Comparison of ENCODE assay signal across 14 mouse cellular contexts in genomic region chr14:120232076-120232496, GRCm38 (mm10). TPM values are rescaled to one million over a fixed set of nuclear protein-coding genes. Genes with fewer than 3 reads are reported as not detected.
DNase-seq lines count a peak whose midpoint lies in the region; ATAC-seq and TF ChIP-seq lines count a peak whose summit lies in the region.
"Had no signal": no experiment of that assay in that cellular context is flagged by ENCODE, and none has a peak within 500 bp of the region (broad histone marks: within the 10 kb centered on the region; RNA-seq: fewer than 3 reads in every experiment).

No protein-coding gene starts in this region.

- H3K27ac ChIP-seq in forebrain, postnatal 0 days (ENCODE audit: low read depth, low read length) = no peak overlapping the region
- no peak overlapping the region for H3K27ac ChIP-seq in forebrain, embryonic 12.5 days
- no peak overlapping the region for H3K27ac ChIP-seq in limb, embryonic 13.5 days
- H3K27ac ChIP-seq in limb, embryonic 10.5 days = no peak overlapping the region
- H3K27ac ChIP-seq in intestine, postnatal 0 days (ENCODE audit: low read depth, low read length) = no peak overlapping the region
- H3K27ac ChIP-seq: layer of hippocampus, adult 2 months; midbrain, embryonic 12.5 days; neural tube, embryonic 13.5 days had no signal

- WGBS in forebrain, postnatal 0 days = 42% methylated on average over 7 of the region's 7 CpGs
- 73% methylated on average over 7 of the region's 7 CpGs for WGBS in forebrain, embryonic 12.5 days
- 60% methylated on average over 7 of the region's 7 CpGs for WGBS in limb, embryonic 13.5 days
- WGBS in limb, embryonic 10.5 days = 83% methylated on average over 7 of the region's 7 CpGs
- WGBS in intestine, postnatal 0 days = 23% methylated on average over 7 of the region's 7 CpGs

- H3K4me2 ChIP-seq in forebrain, postnatal 0 days (ENCODE audit: low read depth) = no peak overlapping the region
- no peak overlapping the region for H3K4me2 ChIP-seq in forebrain, embryonic 12.5 days
- no peak overlapping the region for H3K4me2 ChIP-seq in limb, embryonic 13.5 days (replicated peaks)
- H3K4me2 ChIP-seq in intestine, postnatal 0 days (replicated peaks; ENCODE audit: low read depth) = no peak overlapping the region
- H3K4me2 ChIP-seq: midbrain, embryonic 12.5 days; neural tube, embryonic 13.5 days had no signal

- no peak overlapping the region for H3K9ac ChIP-seq in forebrain, postnatal 0 days
- H3K9ac ChIP-seq in forebrain, embryonic 12.5 days = no peak overlapping the region
- H3K9ac ChIP-seq in limb, embryonic 13.5 days = no peak overlapping the region
- H3K9ac ChIP-seq in intestine, postnatal 0 days (ENCODE audit: low read depth, low read length) = no peak overlapping the region
- H3K9ac ChIP-seq: midbrain, embryonic 12.5 days; neural tube, embryonic 13.5 days had no signal

- no peaks in the 10 kb centered on the region for H3K4me1 ChIP-seq in forebrain, postnatal 0 days (ENCODE audit: insufficient read depth)
- no peaks in the 10 kb centered on the region for H3K4me1 ChIP-seq in forebrain, embryonic 12.5 days
- H3K4me1 ChIP-seq in limb, embryonic 13.5 days = peaks cover 4% of the 10 kb centered on the region; the same call in 1 of the 2 replicates
- H3K4me1 ChIP-seq in limb, embryonic 10.5 days = no peaks in the 10 kb centered on the region
- no peaks in the 10 kb centered on the region; the same call in 1 of the 2 replicates for H3K4me1 ChIP-seq in intestine, postnatal 0 days (replicated peaks; ENCODE audit: control insufficient read depth, insufficient read depth, low read length)
- H3K4me1 ChIP-seq: midbrain, embryonic 12.5 days had no signal

- peaks cover 4% of the 10 kb centered on the region; the same call in 1 of the 2 replicates for H3K9me3 ChIP-seq in forebrain, postnatal 0 days (ENCODE audit: low read length)
- H3K9me3 ChIP-seq in forebrain, embryonic 12.5 days = 0 out of 2 replicates have a peak, but pooled peaks cover 3% of the 10 kb centered on the region
- no peaks in the 10 kb centered on the region for H3K9me3 ChIP-seq in limb, embryonic 13.5 days
- H3K9me3 ChIP-seq in limb, embryonic 10.5 days (replicated peaks) = no peaks in the 10 kb centered on the region
- H3K9me3 ChIP-seq in intestine, postnatal 0 days (ENCODE audit: control insufficient read depth) = no peaks in the 10 kb centered on the region
- H3K9me3 ChIP-seq: midbrain, embryonic 12.5 days; neural tube, embryonic 13.5 days had no signal

- no peaks in the 10 kb centered on the region for H3K27me3 ChIP-seq in forebrain, postnatal 0 days (ENCODE audit: insufficient read depth, low read length)
- no peaks in the 10 kb centered on the region for H3K27me3 ChIP-seq in forebrain, embryonic 12.5 days
- H3K27me3 ChIP-seq in limb, embryonic 13.5 days = no peaks in the 10 kb centered on the region
- H3K27me3 ChIP-seq in limb, embryonic 10.5 days (ENCODE audit: low read depth, poor library complexity, severe bottlenecking) = no peaks in the 10 kb centered on the region
- H3K27me3 ChIP-seq in intestine, postnatal 0 days (replicated peaks; ENCODE audit: control insufficient read depth, insufficient read depth, low read length) = no peaks in the 10 kb centered on the region
- H3K27me3 ChIP-seq: midbrain, embryonic 12.5 days; neural tube, embryonic 13.5 days had no signal

- H3K4me3 ChIP-seq in forebrain, postnatal 0 days (ENCODE audit: low read depth, low read length) = no peak overlapping the region
- H3K4me3 ChIP-seq in forebrain, embryonic 12.5 days (replicated peaks) = no peak overlapping the region
- no peak overlapping the region for H3K4me3 ChIP-seq in limb, embryonic 13.5 days
- no peak overlapping the region for H3K4me3 ChIP-seq in limb, embryonic 10.5 days
- H3K4me3 ChIP-seq in intestine, postnatal 0 days (ENCODE audit: low read depth, low read length) = no peak overlapping the region
- H3K4me3 ChIP-seq: layer of hippocampus, adult 2 months; midbrain, embryonic 12.5 days; neural tube, embryonic 13.5 days had no signal

- ATAC-seq in forebrain, postnatal 0 days = no peak
- no peak for ATAC-seq in forebrain, embryonic 12.5 days (ENCODE audit: low FRiP score)
- peak; percentile 48; the same call in 1 of the 2 replicates for ATAC-seq in limb, embryonic 13.5 days (ENCODE audit: low FRiP score, low read depth)
- ATAC-seq in intestine, postnatal 0 days = peak; percentile 54; the same call in 1 of the 2 replicates

- TF ChIP-seq CTCF in forebrain, postnatal 0 days (IDR thresholded peaks at IDR 0.05; ENCODE audit: low read depth) = no peak
- TF ChIP-seq CTCF in intestine, postnatal 0 days (IDR thresholded peaks at IDR 0.05; ENCODE audit: low read depth) = no peak

- peak; percentile 16 for DNase-seq in forebrain, postnatal 0 days
- DNase-seq in limb, embryonic 10.5 days (ENCODE audit: low spot score) = no peak
- DNase-seq in gastrocnemius, postnatal 25 days = peak; percentile 43
- DNase-seq in adrenal gland, postnatal 25 days = no peak
- no peak for DNase-seq in spleen, adult 12 weeks (ENCODE audit: low spot score)
- DNase-seq: kidney, adult 18-20 months; right cerebral cortex, postnatal 14 days; thymus, postnatal 4 days had no signal

- no peaks in the 10 kb centered on the region for H3K36me3 ChIP-seq in forebrain, postnatal 0 days (ENCODE audit: insufficient read depth)
- no peaks in the 10 kb centered on the region for H3K36me3 ChIP-seq in forebrain, embryonic 12.5 days (replicated peaks)
- no peaks in the 10 kb centered on the region for H3K36me3 ChIP-seq in limb, embryonic 13.5 days
- H3K36me3 ChIP-seq in limb, embryonic 10.5 days = no peaks in the 10 kb centered on the region
- no peaks in the 10 kb centered on the region for H3K36me3 ChIP-seq in intestine, postnatal 0 days (ENCODE audit: control insufficient read depth, insufficient read depth)
- H3K36me3 ChIP-seq: midbrain, embryonic 12.5 days; neural tube, embryonic 13.5 days had no signal

RNA-seq across cellular contexts. Expression of gene Mbnl2, which starts 43.4 kb away (rescaled TPM):
- 38.9 and 58.6 TPM in 2 replicates for total RNA-seq in forebrain, postnatal 0 days (2014; rRNA removed)
- 17.1 and 23.9 TPM in 2 replicates for polyA plus RNA-seq in forebrain, postnatal 0 days (2015; fragmentation: Nextera tagmentation; extraction: Ambion mirVana)
- polyA plus RNA-seq in forebrain, embryonic 12.5 days (2016; fragmentation: Nextera tagmentation; extraction: Ambion mirVana) = 29.4 and 32.5 TPM in 2 replicates
- polyA plus RNA-seq in limb, embryonic 13.5 days (2015; fragmentation: Nextera tagmentation; extraction: Ambion mirVana) = 127 TPM in 2 replicates
- 33.8 and 45.5 TPM in 2 replicates for polyA plus RNA-seq in limb, embryonic 10.5 days (2016; fragmentation: Nextera tagmentation; extraction: Ambion mirVana)
- total RNA-seq in gastrocnemius, postnatal 25 days (2021) = 100 to 1,000 TPM; 269 to 316 TPM
- polyA plus RNA-seq in intestine, postnatal 0 days (2015; fragmentation: Nextera tagmentation; extraction: Ambion mirVana) = 94.4 and 99.0 TPM in 2 replicates
- 202 and 226 TPM in 2 replicates for total RNA-seq in adrenal gland, postnatal 25 days (2021)

Comparison
In these comparisons a context has a peak if more than half of its experiments do, and no peak if none do; other contexts are left out.
1. ATAC-seq: peak in limb, embryonic 13.5 days (single experiment) and intestine, postnatal 0 days (single experiment); none in forebrain, postnatal 0 days (single experiment) and forebrain, embryonic 12.5 days (single experiment).
2. DNase-seq: peak in forebrain, postnatal 0 days (single experiment) and gastrocnemius, postnatal 25 days (single experiment); none in limb, embryonic 10.5 days (single experiment), adrenal gland, postnatal 25 days (single experiment) and spleen, adult 12 weeks (single experiment).